Mouse (Mus musculus) spleen, adult 2 months (tissue): ENCODE results near the gene Prpf3.

ENCODE experiments used
- CTCF ChIP-seq: fragments of 200-500 bp; IDR thresholded peaks from 2 replicates; pipeline ENCODE4 v1.5.1; 2011; ENCODE audit warnings: mild to moderate bottlenecking, inconsistent platforms; ENCODE audit not compliant: insufficient read depth, insufficient read length, insufficient replicate concordance; ENCODE audit errors: extremely low read depth
- POLR2A ChIP-seq: fragments of 200-500 bp; IDR thresholded peaks from 2 replicates; pipeline ENCODE4 v1.6.1; 2011; ENCODE audit warnings: low read depth, low read length, inconsistent platforms

DNA sequence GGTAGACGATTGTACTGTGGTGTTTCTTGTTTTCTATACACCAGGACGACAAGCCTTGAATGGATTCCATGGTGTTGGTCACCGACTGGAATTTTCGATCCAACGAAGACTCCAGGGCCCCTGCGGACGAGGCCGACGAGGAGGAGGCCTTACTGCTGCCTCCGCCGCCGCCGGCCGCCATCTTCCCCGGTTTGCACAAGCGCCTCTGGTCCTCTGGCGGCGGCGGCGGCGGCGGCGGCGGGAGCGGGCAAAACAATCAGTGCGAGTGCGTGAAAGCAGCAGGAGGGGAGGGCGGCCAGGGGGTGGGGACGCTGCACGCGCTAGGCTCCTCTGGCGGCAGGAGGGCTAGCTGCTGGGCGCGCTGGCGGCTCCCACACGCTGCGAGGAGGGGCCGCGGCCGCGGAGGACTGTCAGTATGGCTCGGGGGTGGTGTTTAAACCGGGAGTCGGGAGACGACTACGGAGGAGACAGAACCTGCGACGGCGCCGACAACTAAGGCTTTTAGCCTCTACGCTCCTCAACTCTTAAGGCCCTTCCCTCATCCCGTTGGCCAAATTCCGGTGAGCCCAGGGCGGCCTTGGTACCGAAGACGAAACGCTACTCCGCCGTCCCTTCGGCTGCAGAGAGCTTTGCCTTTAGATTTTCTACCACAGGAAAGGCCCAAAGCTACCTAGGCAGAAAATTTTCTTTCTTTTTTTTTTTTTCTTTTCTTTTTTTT lies 37.0 kb downstream of the Prpf3 start, which contains the start of gene Rprd2:
- TF ChIP-seq CTCF (no peak), POLR2A (peak; percentile 28)
